Mouse (Mus musculus) lung, adult 2 months (tissue): ENCODE results near the gene Pik3ip1.

ENCODE experiments used
- CTCF ChIP-seq: fragments of 200-500 bp; IDR thresholded peaks from 2 replicates; pipeline ENCODE4 v1.5.1; 2011; ENCODE audit warnings: mild to moderate bottlenecking, low read length, control low read depth; ENCODE audit not compliant: insufficient read depth
- POLR2A ChIP-seq: fragments of 200-500 bp; IDR thresholded peaks from 2 replicates; pipeline ENCODE4 v1.6.1; 2011; ENCODE audit warnings: low read depth, mild to moderate bottlenecking, control low read depth, low read length, borderline replicate concordance; ENCODE audit errors: extremely low read depth

DNA sequence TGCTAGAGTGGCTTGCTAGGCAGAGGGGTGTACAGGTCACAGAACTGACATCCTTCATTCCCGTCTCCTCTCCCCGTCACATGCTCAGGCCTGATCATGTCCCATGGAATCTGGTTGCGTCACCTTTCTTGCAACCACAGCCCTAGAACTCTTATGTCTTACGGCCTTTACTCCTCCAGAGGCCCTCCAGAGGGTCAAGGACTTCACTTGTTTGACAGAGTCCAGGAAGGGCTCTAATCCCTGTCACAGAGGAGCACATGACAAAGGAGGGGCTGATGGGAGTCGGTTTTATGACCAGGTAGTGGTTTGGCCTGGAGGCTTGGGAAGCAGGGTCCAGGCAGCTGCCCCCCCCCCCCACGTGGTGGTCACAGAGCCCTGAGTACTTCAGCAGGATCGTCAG is 38.8 kb downstream of the Pik3ip1 start:
- TF ChIP-seq CTCF: no peak
- TF ChIP-seq POLR2A: no peak
